Mouse (Mus musculus) liver, adult 2 months (tissue): Measurements from ENCODE around the gene Galntl6.

Experiments used
- CTCF ChIP-seq: fragments of 200-500 bp; IDR thresholded peaks from 2 replicates; pipeline ENCODE4 v1.5.1; 2011; ENCODE audit warnings: low read depth, low read length, control low read depth
- POLR2A ChIP-seq: fragments of 200-500 bp; IDR thresholded peaks from 2 replicates; pipeline ENCODE4 v1.6.1; 2011; ENCODE audit warnings: low read length, control low read depth; ENCODE audit not compliant: insufficient read depth; ENCODE audit errors: extremely low read depth

- TF ChIP-seq POLR2A (no peak), CTCF (no peak)
These were observed 683.7 kb downstream of the Galntl6 start for GRCm38 (mm10) chr8:58228725-58229124.
